Mouse (Mus musculus) intestine, postnatal 0 days (tissue): ENCODE measurements around the gene Efl1. TPM values are rescaled to one million over a fixed set of nuclear protein-coding genes. Genes with fewer than 3 reads are reported as not detected.

Experiments
- ATAC-seq: fragments of 200-750 bp; cut with Nextera tagmentation; 2 replicates; pipeline ENCODE4 v1.8.0; 2017; ENCODE audit warnings: mild to moderate bottlenecking, moderate TSS enrichment, moderate library complexity
- H3K27ac ChIP-seq: fragments of 300-500 bp; sonication (generic); 2 replicates; pipeline ENCODE4 v1.5.1; 2014; ENCODE audit warnings: mild to moderate bottlenecking, low read depth, low read length, moderate library complexity
- H3K27me3 ChIP-seq: fragments of 300-500 bp; sonication (generic); replicated peaks from 2 replicates; pipeline ENCODE4 v1.6.1; 2014; ENCODE audit warnings: low read length, mixed read lengths; ENCODE audit not compliant: control insufficient read depth, insufficient read depth
- H3K36me3 ChIP-seq: fragments of 300-500 bp; sonication (generic); 2 replicates; pipeline ENCODE4 v1.6.1; 2014; ENCODE audit warnings: mild to moderate bottlenecking, moderate library complexity; ENCODE audit not compliant: control insufficient read depth, insufficient read depth
- H3K4me1 ChIP-seq: fragments of 300-500 bp; sonication (generic); replicated peaks from 2 replicates; pipeline ENCODE4 v1.6.1; 2014; ENCODE audit warnings: antibody characterized with exemption, low read length, mixed read lengths; ENCODE audit not compliant: control insufficient read depth, insufficient read depth
- H3K4me2 ChIP-seq: fragments of 300-500 bp; sonication (generic); replicated peaks from 2 replicates; pipeline ENCODE4 v1.6.1; 2014; ENCODE audit warnings: low read depth, mild to moderate bottlenecking, moderate library complexity
- H3K4me3 ChIP-seq: fragments of 300-500 bp; sonication (generic); 2 replicates; pipeline ENCODE4 v1.5.1; 2014; ENCODE audit warnings: low read depth, low read length
- H3K9ac ChIP-seq: fragments of 300-500 bp; sonication (generic); 2 replicates; pipeline ENCODE4 v1.6.1; 2014; ENCODE audit warnings: mild to moderate bottlenecking, low read depth, low read length
- H3K9me3 ChIP-seq: fragments of 300-500 bp; sonication (generic); 2 replicates; pipeline ENCODE4 v1.6.1; 2016; ENCODE audit warnings: mixed run types; ENCODE audit not compliant: control insufficient read depth
- CTCF ChIP-seq: sonication (generic); IDR thresholded peaks from 2 replicates; pipeline ENCODE4 v1.5.1; 2016; ENCODE audit warnings: low read depth, mild to moderate bottlenecking, control low read depth, antibody characterized with exemption, moderate library complexity
- WGBS: fragments of 180-500 bp; shearing (Covaris S2); extraction: QIAGEN DNeasy Blood & Tissue Kit; methylation state at CpG from one replicate; pipeline ENCODE4 v1.1.7; 2014; 5-methylcytosine and 5-hydroxymethylcytosine counted together
- polyA plus RNA-seq: library from polyadenylated mRNA; unstranded; fragments of >200 nt; fragmentation: Nextera tagmentation; extraction: Ambion mirVana; gene quantifications from 2 replicates; pipeline ENCODE4 v1.2.1, GENCODE M21; 2015

Efl1 gene
- polyA plus RNA-seq, 1 experiment from 2014 or later, result 13.5 TPM

DNA sequence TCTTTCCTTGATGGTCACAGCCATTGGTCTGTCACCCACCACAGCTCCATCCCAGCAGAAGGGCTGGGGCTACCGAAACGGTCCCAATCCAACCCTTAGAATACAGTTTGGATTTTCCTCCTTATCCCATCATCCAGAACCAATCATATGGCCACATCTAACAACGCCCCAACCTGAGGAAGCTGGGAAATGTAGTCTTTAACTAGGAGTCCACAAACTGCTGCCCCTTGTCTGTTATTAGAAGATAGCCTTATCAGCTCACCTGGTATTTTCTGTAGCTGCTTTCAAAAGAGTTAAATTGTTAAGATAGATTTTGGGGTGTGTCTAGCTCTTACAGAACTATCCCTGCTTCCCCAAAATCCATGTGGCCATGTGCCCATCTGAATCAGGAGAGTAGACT is 126.7 kb downstream of the Efl1 start:
- no peak overlapping the region for H3K4me2 ChIP-seq
- H3K9me3 ChIP-seq, result no peaks in the 10 kb centered on the region
- no peaks in the 10 kb centered on the region for H3K27me3 ChIP-seq
- no peak overlapping the region for H3K4me3 ChIP-seq
- H3K36me3 ChIP-seq, result peaks cover 31% of the 10 kb centered on the region
- H3K27ac ChIP-seq, result no peak overlapping the region
- no peak overlapping the region for H3K9ac ChIP-seq
- H3K4me1 ChIP-seq, result no peaks in the 10 kb centered on the region
- ATAC-seq, result no peak
- 84% methylated on average over 3 of the region's 3 CpGs for WGBS
- no peak for TF ChIP-seq CTCF

GRCm38 (mm10) chr7:82783071-82783470 is 134.7 kb downstream of the Efl1 start:
- no peak overlapping the region for H3K4me3 ChIP-seq
- TF ChIP-seq CTCF, result no peak
- H3K27ac ChIP-seq, result no peak overlapping the region
- no peak for ATAC-seq
- no peak overlapping the region for H3K4me2 ChIP-seq
- no peaks in the 10 kb centered on the region for H3K9me3 ChIP-seq
- no peaks in the 10 kb centered on the region for H3K27me3 ChIP-seq
- no peak overlapping the region for H3K9ac ChIP-seq
- H3K36me3 ChIP-seq, result peaks cover 12% of the 10 kb centered on the region
- no peaks in the 10 kb centered on the region for H3K4me1 ChIP-seq
- WGBS, result 89% methylated on average over 2 of the region's 2 CpGs

DNA sequence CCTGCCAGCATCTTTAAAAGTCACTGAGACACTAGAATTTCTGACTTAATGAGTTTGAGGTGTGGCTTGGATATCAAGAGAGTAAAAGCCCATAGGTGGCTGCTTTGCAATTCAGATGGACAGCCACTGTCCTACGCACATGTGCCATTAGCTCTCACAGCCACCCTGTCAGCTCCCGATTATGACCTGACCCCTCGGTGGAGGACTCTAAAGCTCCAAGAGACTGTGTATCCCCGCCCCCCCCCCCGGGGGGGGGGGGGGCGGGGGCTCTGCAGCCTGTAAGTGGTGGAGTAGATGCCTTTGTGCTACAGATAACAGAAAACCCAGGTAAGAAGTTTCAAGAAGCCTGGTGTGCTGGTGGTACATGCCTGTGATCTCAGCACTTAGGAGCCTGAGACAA is 135.3 kb downstream of the Efl1 start:
- Histone ChIP-seq H3K9ac (no peak overlapping the region), H3K4me2 (no peak overlapping the region), H3K4me1 (no peaks in the 10 kb centered on the region), H3K36me3 (peaks cover 12% of the 10 kb centered on the region; the same call in 1 of the 2 replicates), H3K4me3 (no peak overlapping the region), H3K27ac (no peak overlapping the region), H3K27me3 (no peaks in the 10 kb centered on the region), H3K9me3 (no peaks in the 10 kb centered on the region)
- TF ChIP-seq CTCF, result no peak
- WGBS, result 41% methylated on average over 6 of the region's 6 CpGs
- no peak for ATAC-seq

- peak; percentile 69 for ATAC-seq
- no peak for TF ChIP-seq CTCF
- 51% methylated on average over 6 of the region's 6 CpGs for WGBS
These were observed 137.0 kb downstream of the Efl1 start for GRCm38 (mm10) chr7:82785335-82785934.

DNA sequence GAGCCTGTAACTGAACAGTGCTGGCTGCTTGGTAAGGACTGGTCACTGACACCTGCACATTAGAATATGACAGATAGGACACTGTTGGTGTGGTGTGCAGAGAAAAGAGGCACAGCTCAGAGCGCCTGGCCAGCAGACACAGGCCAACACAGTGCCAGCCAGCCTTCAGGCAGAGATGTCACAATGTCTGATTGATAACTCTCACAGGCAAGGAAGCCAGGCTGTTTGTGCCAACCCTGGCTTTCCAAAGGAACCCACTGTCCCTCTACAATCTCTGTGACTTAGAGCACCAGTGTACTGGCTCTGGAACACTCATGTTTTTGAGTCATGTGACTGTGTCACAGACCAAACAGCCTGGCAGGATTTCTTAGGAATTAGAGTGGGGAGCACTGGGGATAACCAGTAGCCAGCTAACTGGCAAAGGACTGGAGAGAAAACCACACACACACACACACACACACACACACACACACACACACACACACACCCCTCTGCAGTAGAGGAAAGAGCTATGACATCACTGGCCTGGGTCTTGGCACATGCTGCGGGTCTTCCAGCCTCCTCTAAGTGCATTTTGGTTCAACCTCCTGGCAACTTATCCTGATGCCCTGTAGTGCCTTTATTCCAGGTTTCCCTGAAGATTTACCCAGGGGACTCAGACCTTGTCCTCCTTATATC is 137.7 kb downstream of the Efl1 start:
- Histone ChIP-seq H3K9ac (no peak overlapping the region), H3K9me3 (no peaks in the 10 kb centered on the region), H3K4me2 (no peak overlapping the region), H3K4me1 (no peaks in the 10 kb centered on the region), H3K27ac (no peak overlapping the region), H3K36me3 (no peaks in the 10 kb centered on the region), H3K27me3 (no peaks in the 10 kb centered on the region), H3K4me3 (no peak overlapping the region)
- TF ChIP-seq CTCF, result no peak
- 84% methylated on average over 2 of the region's 2 CpGs for WGBS
- ATAC-seq, result peak; percentile 47; the same call in 1 of the 2 replicates

More at GRCm38 (mm10) chr7:82785335-82785934, 137.0 kb downstream of the Efl1 start:
- Histone ChIP-seq H3K4me1 (no peaks in the 10 kb centered on the region), H3K27ac (no peak overlapping the region), H3K4me2 (no peak overlapping the region), H3K4me3 (no peak overlapping the region), H3K36me3 (no peaks in the 10 kb centered on the region), H3K9ac (no peak overlapping the region), H3K9me3 (no peaks in the 10 kb centered on the region), H3K27me3 (no peaks in the 10 kb centered on the region)

DNA sequence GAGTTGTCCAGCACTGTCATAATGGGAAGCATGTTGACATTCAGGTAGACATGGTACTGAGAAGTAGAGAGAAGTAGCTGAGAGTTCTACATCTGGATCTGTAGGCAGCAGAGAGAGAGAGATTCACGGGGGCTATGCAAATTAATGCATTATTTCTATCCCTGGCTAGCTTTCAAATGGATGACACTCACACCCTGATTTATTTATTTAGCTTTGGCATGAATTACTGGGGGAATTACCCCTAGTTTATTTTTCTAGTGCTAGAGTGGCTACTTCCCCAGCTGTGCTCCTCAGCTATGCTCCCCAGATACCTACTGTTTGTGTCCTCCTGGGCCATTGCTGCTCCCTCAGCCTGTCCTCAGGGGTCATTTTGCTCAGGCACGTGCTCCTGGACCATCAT is 144.2 kb downstream of the Efl1 start:
- H3K4me2 ChIP-seq, result no peak overlapping the region
- TF ChIP-seq CTCF, result no peak
- H3K9ac ChIP-seq, result no peak overlapping the region
- no peak for ATAC-seq
- WGBS, result 58% methylated on average over 2 of the region's 2 CpGs
- H3K9me3 ChIP-seq, result no peaks in the 10 kb centered on the region
- H3K27me3 ChIP-seq, result no peaks in the 10 kb centered on the region
- no peak overlapping the region for H3K4me3 ChIP-seq
- H3K27ac ChIP-seq, result no peak overlapping the region
- H3K36me3 ChIP-seq, result no peaks in the 10 kb centered on the region
- no peaks in the 10 kb centered on the region for H3K4me1 ChIP-seq
